Mouse (Mus musculus) forebrain, embryonic 16.5 days (tissue): Measurements from ENCODE around the gene Usb1. TPM values are rescaled to one million over a fixed set of nuclear protein-coding genes. Genes with fewer than 3 reads are reported as not detected.

Experiments
- ATAC-seq: fragments of 200-750 bp; cut with Nextera tagmentation; 2 replicates; pipeline ENCODE4 v1.8.0; 2017; ENCODE audit warnings: mild to moderate bottlenecking, moderate library complexity
- H3K27ac ChIP-seq: fragments of 300-500 bp; sonication (generic); 2 replicates; pipeline ENCODE4 v1.5.1; 2014; ENCODE audit warnings: low read length, control low read depth
- H3K27me3 ChIP-seq: fragments of 300-500 bp; sonication (generic); replicated peaks from 2 replicates; pipeline ENCODE4 v1.6.1; 2014; ENCODE audit warnings: low read length; ENCODE audit not compliant: control insufficient read depth, insufficient read depth
- H3K36me3 ChIP-seq: fragments of 300-500 bp; sonication (generic); 2 replicates; pipeline ENCODE4 v1.6.1; 2014; ENCODE audit not compliant: control insufficient read depth, insufficient read depth
- H3K4me1 ChIP-seq: fragments of 300-500 bp; sonication (generic); replicated peaks from 2 replicates; pipeline ENCODE4 v1.6.1; 2014; ENCODE audit warnings: low read length; ENCODE audit not compliant: control insufficient read depth, insufficient read depth
- H3K4me2 ChIP-seq: fragments of 300-500 bp; sonication (generic); 2 replicates; pipeline ENCODE4 v1.6.1; 2014; ENCODE audit warnings: mild to moderate bottlenecking, low read length, control low read depth
- H3K4me3 ChIP-seq: fragments of 300-500 bp; sonication (generic); replicated peaks from 2 replicates; pipeline ENCODE4 v1.5.1; 2014; ENCODE audit warnings: mild to moderate bottlenecking, low read length, control low read depth
- H3K9ac ChIP-seq: fragments of 300-500 bp; sonication (generic); replicated peaks from 2 replicates; pipeline ENCODE4 v1.6.1; 2014; ENCODE audit warnings: low read depth, low read length, control low read depth
- H3K9me3 ChIP-seq: fragments of 300-500 bp; sonication (generic); 2 replicates; pipeline ENCODE4 v1.6.1; 2016; ENCODE audit warnings: low read length; ENCODE audit not compliant: control insufficient read depth
- WGBS: fragments of 180-500 bp; shearing (Covaris S2); extraction: QIAGEN DNeasy Blood & Tissue Kit; methylation state at CpG from one replicate; pipeline ENCODE4 v1.1.7; 2014; 5-methylcytosine and 5-hydroxymethylcytosine counted together
- polyA plus RNA-seq: library from polyadenylated mRNA; unstranded; fragments of >200 nt; fragmentation: Nextera tagmentation; extraction: Ambion mirVana; gene quantifications from 2 replicates; pipeline ENCODE4 v1.2.1, GENCODE M21; 2015

Gene Usb1
- polyA plus RNA-seq, 1 experiment from 2014 or later: 46.6 TPM

- peaks cover 4% of the 10 kb centered on the region for H3K4me1 ChIP-seq
- no peak overlapping the region for H3K27ac ChIP-seq
- H3K9me3 ChIP-seq: peaks cover 2% of the 10 kb centered on the region; the same call in 1 of the 2 replicates
- no peaks in the 10 kb centered on the region for H3K36me3 ChIP-seq
- H3K4me2 ChIP-seq: no peak overlapping the region
- 80% methylated on average over 3 of the region's 3 CpGs for WGBS
- ATAC-seq: no peak
- H3K9ac ChIP-seq: no peak overlapping the region
- H3K27me3 ChIP-seq: no peaks in the 10 kb centered on the region
- H3K4me3 ChIP-seq: no peak overlapping the region
Measured at GRCm38 (mm10) chr8:95361016-95361341, 28.9 kb downstream of the Usb1 start.

GRCm38 (mm10) chr8:95362272-95362671, 30.2 kb downstream of the Usb1 start:
- WGBS: 70% methylated on average over 6 of the region's 6 CpGs
- Histone ChIP-seq H3K4me1 (peaks cover 4% of the 10 kb centered on the region), H3K9me3 (peaks cover 2% of the 10 kb centered on the region; the same call in 1 of the 2 replicates), H3K36me3 (no peaks in the 10 kb centered on the region), H3K27ac (no peak overlapping the region), H3K27me3 (no peaks in the 10 kb centered on the region), H3K4me3 (no peak overlapping the region), H3K4me2 (no peak overlapping the region), H3K9ac (no peak overlapping the region)
- ATAC-seq: no peak

GRCm38 (mm10) chr8:95363849-95364248, 31.8 kb downstream of the Usb1 start:
- Histone ChIP-seq H3K9ac (no peak overlapping the region), H3K36me3 (no peaks in the 10 kb centered on the region), H3K4me2 (no peak overlapping the region), H3K27ac (no peak overlapping the region), H3K9me3 (peaks cover 2% of the 10 kb centered on the region; the same call in 1 of the 2 replicates), H3K27me3 (no peaks in the 10 kb centered on the region), H3K4me1 (peaks cover 4% of the 10 kb centered on the region), H3K4me3 (no peak overlapping the region)
- ATAC-seq: no peak
- WGBS: 98% methylated on average over 2 of the region's 2 CpGs

DNA sequence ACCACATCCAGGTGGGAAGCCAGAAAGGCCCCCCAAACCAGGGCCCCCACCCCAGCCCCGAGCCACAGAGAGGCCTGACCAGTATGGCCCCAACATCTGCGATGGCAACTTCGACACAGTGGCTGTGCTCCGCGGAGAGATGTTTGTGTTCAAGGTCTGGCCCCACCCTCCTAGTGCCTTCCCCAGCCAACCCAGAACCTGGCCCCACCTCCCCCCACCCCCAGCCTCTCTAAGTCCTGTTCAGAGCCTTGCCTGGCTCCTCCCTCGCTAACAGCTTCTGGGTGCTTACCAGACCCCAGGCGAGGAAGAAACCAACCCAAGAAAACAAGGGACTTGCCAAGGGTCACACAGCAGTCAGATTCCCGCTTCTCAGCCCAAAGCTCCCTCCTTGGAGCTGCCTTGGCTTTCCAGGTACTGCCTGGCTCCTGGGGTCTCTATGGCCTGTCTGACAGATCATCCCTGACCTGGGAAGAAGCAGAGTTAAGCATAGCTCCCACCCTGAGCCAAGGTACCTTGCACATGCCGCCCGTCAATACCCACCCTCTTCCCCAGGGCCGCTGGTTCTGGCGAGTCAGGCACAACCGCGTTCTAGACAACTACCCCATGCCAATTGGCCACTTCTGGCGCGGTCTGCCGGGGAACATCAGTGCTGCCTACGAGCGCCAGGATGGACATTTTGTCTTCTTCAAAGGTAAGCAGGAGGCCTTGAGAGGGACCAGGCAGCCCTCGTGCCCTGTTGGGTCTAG, 37.7 kb downstream of the Usb1 start:
- no peak for ATAC-seq
- H3K36me3 ChIP-seq: no peaks in the 10 kb centered on the region
- no peak overlapping the region for H3K9ac ChIP-seq
- no peaks in the 10 kb centered on the region for H3K27me3 ChIP-seq
- no peak overlapping the region for H3K27ac ChIP-seq
- 58% methylated on average over 20 of the region's 20 CpGs for WGBS
- no peak overlapping the region for H3K4me2 ChIP-seq
- no peaks in the 10 kb centered on the region for H3K4me1 ChIP-seq
- H3K4me3 ChIP-seq: no peak overlapping the region
- no peaks in the 10 kb centered on the region for H3K9me3 ChIP-seq

- ATAC-seq: no peak
- 90% methylated on average over 12 of the region's 12 CpGs for WGBS
- no peak overlapping the region for H3K4me3 ChIP-seq
- H3K27me3 ChIP-seq: no peaks in the 10 kb centered on the region
- no peaks in the 10 kb centered on the region; the same call in 1 of the 2 replicates for H3K4me1 ChIP-seq
- H3K4me2 ChIP-seq: no peak overlapping the region
- no peak overlapping the region for H3K27ac ChIP-seq
- no peak overlapping the region for H3K9ac ChIP-seq
- no peaks in the 10 kb centered on the region for H3K9me3 ChIP-seq
- H3K36me3 ChIP-seq: no peaks in the 10 kb centered on the region
Measured at GRCm38 (mm10) chr8:95373389-95374002, 41.4 kb downstream of the Usb1 start.

DNA sequence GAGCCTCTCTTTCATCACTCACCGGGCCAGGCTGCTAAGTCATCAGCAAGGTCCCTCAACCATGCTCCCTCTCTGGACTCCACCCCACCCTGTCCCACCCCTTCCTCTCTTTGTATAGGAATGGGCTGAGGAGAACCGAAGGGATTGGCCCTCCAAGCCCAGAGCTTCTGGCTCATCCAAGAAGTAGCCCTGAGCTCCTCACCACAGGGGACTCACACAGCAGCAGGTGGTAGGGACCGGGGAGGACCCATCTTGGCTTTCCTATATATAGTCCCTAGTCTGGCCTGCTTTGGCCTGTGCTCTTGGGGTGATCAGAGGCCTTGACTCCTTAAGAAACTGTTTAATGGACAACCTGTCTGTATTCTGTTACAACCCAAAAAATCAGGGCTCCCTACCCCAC, 42.3 kb downstream of the Usb1 start:
- no peak overlapping the region for H3K4me3 ChIP-seq
- H3K27ac ChIP-seq: no peak overlapping the region
- no peaks in the 10 kb centered on the region for H3K9me3 ChIP-seq
- H3K27me3 ChIP-seq: no peaks in the 10 kb centered on the region
- 84% methylated on average over 3 of the region's 3 CpGs for WGBS
- H3K9ac ChIP-seq: no peak overlapping the region
- no peak for ATAC-seq
- no peaks in the 10 kb centered on the region for H3K36me3 ChIP-seq
- H3K4me2 ChIP-seq: no peak overlapping the region
- no peaks in the 10 kb centered on the region; the same call in 1 of the 2 replicates for H3K4me1 ChIP-seq

DNA sequence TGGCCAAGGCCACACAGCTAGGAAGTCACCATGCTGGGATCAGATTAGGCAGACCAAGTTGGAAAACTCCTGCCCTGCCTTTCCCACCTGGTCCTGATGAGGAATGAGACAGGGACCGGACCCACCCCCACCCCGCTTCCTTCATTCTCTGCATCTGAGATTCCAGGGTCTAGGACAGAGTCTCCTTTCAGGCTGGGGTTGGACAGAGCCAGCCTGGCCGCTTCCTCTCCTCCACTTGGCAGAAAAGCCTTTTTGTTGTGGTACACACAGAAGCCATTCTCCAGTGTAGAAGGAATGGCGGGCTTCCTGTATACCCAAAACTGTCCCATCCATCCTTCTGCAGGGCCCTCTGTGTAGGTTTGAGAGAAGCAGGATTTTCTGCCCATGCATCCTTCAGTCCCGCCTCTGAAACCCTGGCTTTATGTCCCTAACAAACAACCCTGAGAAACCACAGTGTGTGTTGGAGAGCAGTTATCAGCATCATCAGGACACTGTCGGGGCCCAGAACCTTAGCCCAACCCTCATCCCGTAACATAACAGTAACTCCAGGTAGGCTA, 43.4 kb downstream of the Usb1 start:
- Histone ChIP-seq H3K4me3 (no peak overlapping the region), H3K9ac (no peak overlapping the region), H3K27ac (no peak overlapping the region), H3K4me1 (no peaks in the 10 kb centered on the region; the same call in 1 of the 2 replicates), H3K36me3 (no peaks in the 10 kb centered on the region), H3K9me3 (no peaks in the 10 kb centered on the region), H3K27me3 (no peaks in the 10 kb centered on the region), H3K4me2 (no peak overlapping the region)
- 0 out of 2 replicates have a peak, but pooled peaks have one; percentile 15 for ATAC-seq
- 85% methylated on average over 7 of the region's 7 CpGs for WGBS

- 88% methylated on average over 12 of the region's 12 CpGs for WGBS
- H3K27me3 ChIP-seq: no peaks in the 10 kb centered on the region
- H3K4me1 ChIP-seq: no peaks in the 10 kb centered on the region; the same call in 1 of the 2 replicates
- H3K4me2 ChIP-seq: no peak overlapping the region
- H3K9me3 ChIP-seq: no peaks in the 10 kb centered on the region
- no peak overlapping the region for H3K27ac ChIP-seq
- H3K4me3 ChIP-seq: no peak overlapping the region
- no peak overlapping the region for H3K9ac ChIP-seq
- ATAC-seq: no peak
- H3K36me3 ChIP-seq: no peaks in the 10 kb centered on the region
Measured at GRCm38 (mm10) chr8:95376309-95376999, 44.4 kb downstream of the Usb1 start.

DNA sequence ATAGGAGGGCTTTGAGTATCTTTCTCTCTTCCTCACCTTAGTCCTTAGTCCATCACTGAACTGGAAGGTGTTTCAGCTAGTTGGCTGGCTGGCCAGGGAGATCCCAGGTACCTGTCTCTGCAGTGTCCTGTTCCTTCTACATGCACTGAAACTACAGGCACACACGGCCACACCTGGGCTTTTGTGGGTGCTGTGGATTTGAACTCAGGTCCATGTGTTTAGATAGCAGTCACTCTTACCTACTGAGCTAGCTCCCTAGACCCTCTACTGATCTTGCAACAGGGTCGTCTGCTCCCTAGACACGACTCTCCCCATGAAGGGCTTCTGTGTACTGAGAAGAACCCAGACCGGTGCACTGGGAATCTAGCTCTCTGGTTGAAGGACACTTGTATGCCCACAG, 45.0 kb downstream of the Usb1 start:
- no peak for ATAC-seq
- 86% methylated on average over 4 of the region's 4 CpGs for WGBS
- no peak overlapping the region for H3K9ac ChIP-seq
- no peaks in the 10 kb centered on the region for H3K27me3 ChIP-seq
- H3K4me3 ChIP-seq: no peak overlapping the region
- no peak overlapping the region for H3K4me2 ChIP-seq
- no peaks in the 10 kb centered on the region for H3K9me3 ChIP-seq
- H3K4me1 ChIP-seq: no peaks in the 10 kb centered on the region; the same call in 1 of the 2 replicates
- H3K27ac ChIP-seq: no peak overlapping the region
- no peaks in the 10 kb centered on the region for H3K36me3 ChIP-seq
